Mouse (Mus musculus) megakaryocyte, embryonic 14.5 days (primary cell): ENCODE data around the gene Mpped1.

Source experiments
- FLI1 ChIP-seq: IDR thresholded peaks from 2 replicates; pipeline ENCODE4 v1.6.1; 2012; ENCODE audit warnings: low read length, inconsistent platforms, mixed read lengths
- GATA1 ChIP-seq: IDR thresholded peaks from 3 replicates; pipeline ENCODE4 v1.6.1; 2012; ENCODE audit warnings: mixed read lengths, low read length, inconsistent platforms, borderline replicate concordance

- TF ChIP-seq GATA1 (no peak), FLI1 (no peak)
Measured at GRCm38 (mm10) chr15:83758958-83759357, 20.3 kb upstream of the Mpped1 start.
